Mouse (Mus musculus) G1E (cell line): ENCODE results near the gene Jph3. TPM values are rescaled to one million over a fixed set of nuclear protein-coding genes. Genes with fewer than 3 reads are reported as not detected.

Source experiments
- ATAC-seq: 2 replicates; pipeline ENCODE4 v1.8.0; 2016; ENCODE audit warnings: mild to moderate bottlenecking; ENCODE audit not compliant: insufficient number of reproducible peaks, poor library complexity, low FRiP score, severe bottlenecking; ENCODE audit errors: extremely low read depth
- DNase-seq: peaks from one replicate; pipeline ENCODE4 v3.0.0; 2012; ENCODE audit warnings: low spot score
- H3K27me3 ChIP-seq: 2 replicates; pipeline ENCODE4 v1.6.1; 2012; ENCODE audit warnings: mild to moderate bottlenecking, low read length, inconsistent platforms; ENCODE audit not compliant: insufficient read depth
- H3K36me3 ChIP-seq: replicated peaks from 2 replicates; pipeline ENCODE3; 2012; ENCODE audit warnings: mild to moderate bottlenecking, inconsistent platforms
- H3K4me1 ChIP-seq: 2 replicates; pipeline ENCODE4 v1.6.1; 2012; ENCODE audit warnings: low read depth, low read length, inconsistent platforms, mixed read lengths; ENCODE audit not compliant: insufficient read depth
- H3K4me3 ChIP-seq: 2 replicates; pipeline ENCODE4 v1.5.1; 2012; ENCODE audit warnings: low read depth, mild to moderate bottlenecking, inconsistent platforms, low read length, moderate library complexity, mixed read lengths
- H3K9me3 ChIP-seq: replicated peaks from 2 replicates; pipeline ENCODE4 v1.6.1; 2012; ENCODE audit warnings: inconsistent platforms
- CTCF ChIP-seq: IDR thresholded peaks from 2 replicates; pipeline ENCODE4 v1.5.1; 2012; ENCODE audit warnings: low read depth, low read length, inconsistent platforms, mixed read lengths
- GATA1 ChIP-seq: IDR thresholded peaks from 2 replicates; pipeline ENCODE4 v1.6.1; 2012; ENCODE audit warnings: borderline replicate concordance, low read length, inconsistent platforms, mixed read lengths
- GATA2 ChIP-seq: IDR thresholded peaks from 2 replicates; pipeline ENCODE4 v1.6.1; 2012; ENCODE audit warnings: low read depth, low read length, inconsistent platforms, borderline replicate concordance
- POLR2AphosphoS5 ChIP-seq: IDR thresholded peaks from 2 replicates; pipeline ENCODE4 v1.6.1; 2012; ENCODE audit warnings: low read depth, low read length, inconsistent platforms; ENCODE audit not compliant: insufficient replicate concordance
- TAL1 ChIP-seq: conservative IDR thresholded peaks from 2 replicates; pipeline ENCODE4 v1.6.1; 2012; ENCODE audit warnings: low read depth, low read length, inconsistent platforms, mixed read lengths
- polyA plus RNA-seq: library from polyadenylated mRNA; stranded (reverse); fragments of >175 nt; gene quantifications from 2 replicates; pipeline ENCODE4 v1.2.3, GENCODE M21; 2012
- total RNA-seq, 2 experiments: library from RNA; stranded (forward) in 1 of 2; stranded (reverse) in 1 of 2; fragments of 200-1000 nt in 1 of 2; fragments of >200 nt in 1 of 2; fragmentation: Nextera tagmentation in 1 of 2; gene quantifications; 2 replicates each; pipeline ENCODE4 v1.2.3; 2014 to 2017

Jph3 gene
- total and polyA plus RNA-seq, 3 experiments: 3.3 TPM; not detected in 2

- Histone ChIP-seq H3K4me3 (no peak overlapping the region), H3K4me1 (no peaks in the 10 kb centered on the region), H3K9me3 (peaks cover 24% of the 10 kb centered on the region), H3K27me3 (peaks cover 2% of the 10 kb centered on the region; the same call in 1 of the 2 replicates), H3K36me3 (no peaks in the 10 kb centered on the region)
- TF ChIP-seq CTCF: no peak
- no peak for TF ChIP-seq TAL1
- TF ChIP-seq POLR2AphosphoS5: no peak
- no peak for DNase-seq
- no peak for ATAC-seq
Observed at GRCm38 (mm10) chr8:121723846-121724245, 5.6 kb upstream of the Jph3 start.

GRCm38 (mm10) chr8:121727164-121727563, 2.3 kb upstream of the Jph3 start:
- TF ChIP-seq CTCF (no peak), TAL1 (no peak), POLR2AphosphoS5 (no peak), GATA1 (no peak), GATA2 (no peak)
- ATAC-seq: no peak

GRCm38 (mm10) chr8:121729754-121730153, 331 bp downstream of the Jph3 start:
- no peak for DNase-seq

More at GRCm38 (mm10) chr8:121727164-121727563, 2.3 kb upstream of the Jph3 start:
- H3K27me3 ChIP-seq: peaks cover 2% of the 10 kb centered on the region; the same call in 1 of the 2 replicates
- no peaks in the 10 kb centered on the region for H3K36me3 ChIP-seq
- H3K4me3 ChIP-seq: no peak overlapping the region
- no peaks in the 10 kb centered on the region for H3K4me1 ChIP-seq
- H3K9me3 ChIP-seq: peaks cover 43% of the 10 kb centered on the region
- DNase-seq: no peak

DNA sequence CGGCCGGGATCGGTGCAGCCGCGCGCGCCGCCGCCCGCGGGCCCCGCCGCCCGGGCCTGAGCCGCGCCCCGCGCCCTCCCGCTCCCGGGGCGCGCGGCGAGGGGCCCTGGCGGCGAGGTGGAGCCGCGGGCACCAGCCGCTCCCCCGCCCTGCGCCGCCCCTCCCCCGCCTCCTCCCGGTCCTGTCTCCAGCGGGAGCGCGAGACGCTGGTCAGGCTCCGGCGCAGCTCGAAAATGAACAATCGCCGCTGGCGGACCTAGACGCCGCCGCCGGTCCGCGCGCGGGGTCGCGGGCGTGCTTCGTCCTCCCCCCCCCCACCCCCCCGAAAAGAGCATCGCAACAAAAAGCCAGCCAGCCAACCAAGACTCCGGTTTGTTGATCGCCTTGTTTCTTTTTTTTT, 747 bp downstream of the Jph3 start:
- Histone ChIP-seq H3K4me3 (no peak overlapping the region), H3K36me3 (no peaks in the 10 kb centered on the region), H3K27me3 (peaks cover 2% of the 10 kb centered on the region; the same call in 1 of the 2 replicates), H3K4me1 (no peaks in the 10 kb centered on the region), H3K9me3 (peaks cover 62% of the 10 kb centered on the region)
- TF ChIP-seq POLR2AphosphoS5 (no peak), TAL1 (no peak), GATA2 (no peak), GATA1 (no peak)
- ATAC-seq (no peak), DNase-seq (no peak)

More at GRCm38 (mm10) chr8:121729754-121730153, 331 bp downstream of the Jph3 start:
- Histone ChIP-seq H3K9me3 (peaks cover 62% of the 10 kb centered on the region), H3K36me3 (no peaks in the 10 kb centered on the region), H3K4me1 (no peaks in the 10 kb centered on the region), H3K27me3 (peaks cover 2% of the 10 kb centered on the region; the same call in 1 of the 2 replicates), H3K4me3 (no peak overlapping the region)
- no peak for ATAC-seq
- TF ChIP-seq TAL1: no peak
- no peak for TF ChIP-seq GATA2
- TF ChIP-seq CTCF: no peak
- TF ChIP-seq GATA1: no peak
- TF ChIP-seq POLR2AphosphoS5: no peak

GRCm38 (mm10) chr8:121730646-121731045, 1.2 kb downstream of the Jph3 start:
- H3K4me3 ChIP-seq: peak overlapping the region; percentile 1; the same call in 1 of the 2 replicates
- H3K27me3 ChIP-seq: peaks cover 2% of the 10 kb centered on the region; the same call in 1 of the 2 replicates
- no peaks in the 10 kb centered on the region for H3K36me3 ChIP-seq

DNA sequence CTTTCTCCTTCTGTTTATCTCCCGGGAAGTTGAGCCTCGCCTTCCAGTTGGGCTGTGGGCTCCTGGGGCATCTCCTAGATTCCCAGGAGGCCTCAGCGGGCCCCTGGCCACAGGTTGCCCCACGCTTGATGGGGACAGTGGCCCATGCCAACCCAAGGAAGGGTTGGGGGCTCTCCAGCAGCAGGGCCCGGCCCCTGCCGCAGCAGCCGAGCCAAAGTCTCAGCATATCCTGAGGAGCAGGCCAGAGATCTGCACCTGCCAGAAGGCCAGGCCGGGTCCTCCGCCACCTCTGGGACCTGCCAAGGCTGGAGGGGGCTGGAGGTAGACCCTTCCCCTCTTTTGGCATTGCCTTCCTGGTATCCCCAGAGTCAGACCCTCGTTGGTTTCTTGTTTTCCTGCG, 1.6 kb downstream of the Jph3 start:
- Histone ChIP-seq H3K27me3 (peaks cover 2% of the 10 kb centered on the region; the same call in 1 of the 2 replicates), H3K4me3 (no peak overlapping the region; the same call in 1 of the 2 replicates), H3K4me1 (no peaks in the 10 kb centered on the region), H3K9me3 (peaks cover 59% of the 10 kb centered on the region), H3K36me3 (no peaks in the 10 kb centered on the region)
- no peak for ATAC-seq
- TF ChIP-seq TAL1 (no peak), CTCF (no peak), GATA2 (no peak), POLR2AphosphoS5 (no peak), GATA1 (no peak)
- DNase-seq: no peak

More at GRCm38 (mm10) chr8:121730646-121731045, 1.2 kb downstream of the Jph3 start:
- no peaks in the 10 kb centered on the region for H3K4me1 ChIP-seq
- ATAC-seq (no peak), DNase-seq (no peak)
- no peak for TF ChIP-seq GATA2
- no peak for TF ChIP-seq GATA1
- TF ChIP-seq POLR2AphosphoS5: no peak
- TF ChIP-seq CTCF: no peak
- no peak for TF ChIP-seq TAL1
- H3K9me3 ChIP-seq: peaks cover 62% of the 10 kb centered on the region
